Mouse (Mus musculus) bone marrow macrophage, adult 2 months (primary cell): ENCODE data around the gene Sox12.

ENCODE experiments used
- CTCF ChIP-seq: IDR thresholded peaks from 2 replicates; pipeline ENCODE4 v1.5.1; 2012; ENCODE audit warnings: low read depth, mild to moderate bottlenecking, low read length, moderate library complexity
- POLR2A ChIP-seq: IDR thresholded peaks from 2 replicates; pipeline ENCODE4 v1.6.1; 2012; ENCODE audit warnings: mild to moderate bottlenecking, low read depth, low read length, borderline replicate concordance

DNA sequence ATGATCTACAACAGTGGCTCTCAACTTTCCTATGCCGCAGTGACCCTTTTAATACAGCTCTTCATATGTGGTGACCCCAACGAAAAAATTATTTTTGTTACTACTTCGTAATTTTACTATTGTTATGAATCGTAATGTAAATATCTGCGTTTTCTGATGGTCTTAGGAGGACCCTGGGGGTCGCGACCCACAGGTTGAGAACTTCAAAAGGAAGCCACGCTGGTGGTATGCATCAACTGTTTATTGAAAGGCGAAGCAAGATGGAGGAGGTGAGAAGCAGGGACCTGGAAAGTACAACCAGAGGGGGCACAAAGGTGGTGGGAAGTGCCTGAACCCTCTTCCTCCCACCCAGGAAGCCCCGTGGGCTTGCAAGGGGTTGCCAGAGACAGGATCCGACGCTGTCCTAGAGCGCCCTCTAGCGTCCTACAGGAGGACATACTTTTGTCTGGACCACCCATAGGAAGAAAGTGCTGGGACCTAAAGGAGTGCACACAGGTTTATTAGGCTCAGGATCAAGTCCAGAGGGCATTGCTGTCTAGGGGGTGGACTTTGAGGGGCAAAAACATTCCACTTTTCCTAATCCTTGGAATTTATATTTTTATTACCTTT is 29.2 kb downstream of the Sox12 start:
- TF ChIP-seq CTCF (peak; percentile 93), POLR2A (no peak)
